Mouse (Mus musculus) ES-E14 (cell line): ENCODE results near the gene Ptprcap. TPM values are rescaled to one million over a fixed set of nuclear protein-coding genes. Genes with fewer than 3 reads are reported as not detected.

Experiments used
- DNase-seq: peaks from one replicate; pipeline ENCODE4 v3.0.0-alpha.2; 2013; ENCODE audit warnings: low read depth, low spot score
- H3K27ac ChIP-seq: 2 replicates; pipeline ENCODE4 v1.5.1; 2012; ENCODE audit warnings: low read depth, mild to moderate bottlenecking, low read length, moderate library complexity, mixed read lengths; ENCODE audit not compliant: poor library complexity, insufficient read depth, severe bottlenecking
- H3K36me3 ChIP-seq: 2 replicates; pipeline ENCODE4 v1.6.1; 2012; ENCODE audit warnings: mild to moderate bottlenecking, low read length, moderate library complexity, mixed read lengths; ENCODE audit not compliant: control insufficient read depth, poor library complexity, insufficient read depth, severe bottlenecking
- H3K4me1 ChIP-seq, 2 experiments: fragments of 150-350 bp in 1 of 2; sonication (generic) in 1 of 2; 2 replicates each; pipeline ENCODE4 v1.6.1; 2012; ENCODE audit warnings: low read length in 2 of 2, mild to moderate bottlenecking in 1 of 2, mixed read lengths in 1 of 2; ENCODE audit not compliant: control insufficient read depth in 2 of 2, insufficient read depth in 2 of 2, poor library complexity in 1 of 2
- H3K4me3 ChIP-seq, 2 experiments: fragments of 150-350 bp in 1 of 2; sonication (generic) in 1 of 2; 2 replicates each; pipeline ENCODE4 v1.5.1; 2012; ENCODE audit warnings: low read length in 2 of 2, low read depth in 1 of 2, mild to moderate bottlenecking in 1 of 2, mixed read lengths in 1 of 2; ENCODE audit not compliant: insufficient read depth in 1 of 2, poor library complexity in 1 of 2, severe bottlenecking in 1 of 2
- H3K9ac ChIP-seq: 2 replicates; pipeline ENCODE4 v1.6.1; 2012; ENCODE audit warnings: low read depth, mild to moderate bottlenecking, low read length, mixed read lengths; ENCODE audit not compliant: poor library complexity, insufficient read depth, severe bottlenecking
- H3K9me3 ChIP-seq: fragments of 150-350 bp; sonication (generic); 2 replicates; pipeline ENCODE4 v1.6.1; 2012; ENCODE audit warnings: low read depth, mild to moderate bottlenecking, low read length; ENCODE audit not compliant: control insufficient read depth, insufficient read depth
- CHD2 ChIP-seq: IDR thresholded peaks from 2 replicates; pipeline ENCODE4 v1.6.1; 2014; ENCODE audit warnings: mild to moderate bottlenecking, low read depth, low read length, inconsistent platforms
- HCFC1 ChIP-seq: IDR thresholded peaks from 2 replicates; pipeline ENCODE4 v1.6.1; 2012; ENCODE audit warnings: low read length, inconsistent platforms, borderline replicate concordance; ENCODE audit not compliant: insufficient read depth
- MAFK ChIP-seq: IDR thresholded peaks from 2 replicates; pipeline ENCODE4 v1.6.1; 2014; ENCODE audit warnings: mild to moderate bottlenecking, low read depth, low read length, inconsistent platforms; ENCODE audit not compliant: insufficient read depth
- ZC3H11A ChIP-seq: IDR thresholded peaks from 2 replicates; pipeline ENCODE4 v1.6.1; 2012; ENCODE audit warnings: low read depth, mild to moderate bottlenecking, inconsistent platforms, low read length, borderline replicate concordance
- ZNF384 ChIP-seq: IDR thresholded peaks from 2 replicates; pipeline ENCODE4 v1.6.1; 2012; ENCODE audit warnings: low read depth, low read length, inconsistent platforms
- in situ Hi-C, 2 experiments: fragments of 600-800 bp; cut with MboI; formaldehyde crosslinking; loops; one replicate each; pipeline ENCODE4 v1.15.1; 2025; ENCODE audit warnings: low sequenced_read_pairs in 2 of 2, inconsistent platforms in 1 of 2; ENCODE audit not compliant: unreplicated experiment in 2 of 2
- total RNA-seq: library from RNA; depleted of rRNA; stranded (reverse); fragments of 300-350 nt; gene quantifications from 2 replicates; pipeline ENCODE4 v1.2.3, GENCODE M21; 2012

The Ptprcap gene
- total RNA-seq, 1 experiment: 9.5 TPM

DNA sequence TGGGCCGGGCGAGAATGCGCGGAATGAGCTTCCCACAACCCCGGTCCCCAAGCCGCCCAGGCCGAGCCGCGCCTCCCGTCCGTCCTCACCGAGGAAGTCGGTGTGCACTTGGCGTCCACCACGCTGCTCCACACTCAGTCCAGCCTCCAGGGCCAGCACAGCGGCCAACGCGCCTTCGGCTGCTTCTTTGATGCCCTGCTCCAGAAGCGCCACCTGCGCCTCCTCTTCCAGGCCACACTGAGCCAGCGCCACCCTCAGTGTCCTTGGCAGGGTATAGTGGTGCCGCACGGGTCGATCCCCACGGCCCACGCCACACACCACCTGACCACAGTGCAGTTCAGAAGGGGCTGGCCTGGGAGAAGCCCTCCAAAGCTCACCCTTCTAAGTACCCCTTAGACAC lies 16.4 kb downstream of the Ptprcap start:
- Histone ChIP-seq H3K9ac (peak overlapping the region; percentile 72), H3K27ac (no peak overlapping the region), H3K4me3 (peak overlapping the region; percentile 63 to 88), H3K36me3 (no peaks in the 10 kb centered on the region), H3K4me1 (peaks cover 0 to 24% of the 10 kb centered on the region in 2 experiments; a peak in 1 of 4 replicates), H3K9me3 (no peaks in the 10 kb centered on the region)
- TF ChIP-seq HCFC1: no peak
- TF ChIP-seq MAFK: no peak
- TF ChIP-seq ZC3H11A: no peak
- TF ChIP-seq ZNF384: no peak
- in situ Hi-C loops: no loop called here
- no peak for DNase-seq

GRCm38 (mm10) chr19:4170723-4171392 lies 17.5 kb downstream of the Ptprcap start:
- no peak overlapping the region for H3K27ac ChIP-seq
- H3K4me3 ChIP-seq: no peak overlapping the region
- DNase-seq: no peak
- in situ Hi-C loops: no loop called here
- no peak overlapping the region for H3K9ac ChIP-seq
- H3K9me3 ChIP-seq: no peaks in the 10 kb centered on the region
- no peaks in the 10 kb centered on the region for H3K36me3 ChIP-seq
- no peak for TF ChIP-seq HCFC1
- no peak for TF ChIP-seq ZC3H11A
- no peak for TF ChIP-seq MAFK
- TF ChIP-seq ZNF384: no peak
- TF ChIP-seq CHD2: no peak
- peaks cover 0 to 30% of the 10 kb centered on the region in 2 experiments; a peak in 2 of 4 replicates for H3K4me1 ChIP-seq

DNA sequence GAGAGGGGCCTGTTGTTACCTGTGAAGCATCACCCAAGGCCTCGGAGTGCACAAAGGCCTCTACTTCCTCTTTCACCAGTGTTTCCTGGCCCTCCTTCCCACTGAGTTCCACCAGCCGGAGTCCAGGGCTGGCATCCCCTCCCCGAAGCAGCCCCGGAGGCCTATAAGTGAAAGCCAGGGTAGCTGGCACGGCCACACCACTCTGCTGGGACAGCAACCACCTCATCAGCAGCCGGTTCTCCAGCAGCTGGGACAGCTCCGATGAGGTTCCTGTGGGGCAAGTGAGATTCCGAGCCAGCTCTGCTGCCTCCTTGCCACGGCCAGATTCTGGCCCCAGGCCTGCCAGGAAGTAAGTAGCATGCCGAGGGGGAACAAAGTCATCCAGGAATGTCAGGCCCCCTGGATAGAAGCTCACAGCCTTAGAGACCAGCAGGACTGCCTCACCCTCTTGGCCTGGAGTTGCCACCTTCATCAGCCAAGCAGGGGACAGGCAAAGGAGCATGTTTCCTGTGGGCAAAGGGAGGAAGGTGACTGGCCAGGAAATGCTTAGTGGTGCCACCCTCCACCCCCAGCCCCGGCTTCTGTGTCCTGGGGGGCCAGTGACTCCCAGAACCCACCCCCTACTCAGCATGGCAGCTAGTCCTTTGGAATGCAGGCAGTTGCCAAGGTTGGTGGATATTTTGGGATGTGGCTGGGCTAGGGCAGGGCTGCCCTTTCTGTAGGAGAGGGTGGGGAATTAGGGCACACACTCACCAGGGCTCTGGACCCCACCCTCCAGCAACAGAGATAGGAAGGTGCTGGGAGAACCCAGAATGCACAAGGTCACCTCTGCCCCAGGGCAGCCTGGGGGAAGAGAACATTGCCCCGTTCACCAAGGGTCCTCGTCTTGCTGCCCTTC lies 18.2 kb downstream of the Ptprcap start:
- in situ Hi-C loops: no loop called here
- no peak overlapping the region for H3K27ac ChIP-seq
- DNase-seq: no peak

GRCm38 (mm10) chr19:4172925-4173324 lies 19.5 kb downstream of the Ptprcap start:
- Histone ChIP-seq H3K4me1 (peaks cover 0 to 30% of the 10 kb centered on the region in 2 experiments; a peak in 2 of 4 replicates), H3K4me3 (no peak overlapping the region), H3K36me3 (no peaks in the 10 kb centered on the region), H3K9me3 (no peaks in the 10 kb centered on the region), H3K9ac (peak overlapping the region; percentile 52), H3K27ac (no peak overlapping the region)
- no peak for TF ChIP-seq ZNF384
- no peak for TF ChIP-seq HCFC1
- no peak for TF ChIP-seq ZC3H11A
- no peak for TF ChIP-seq MAFK
- no peak for TF ChIP-seq CHD2
- DNase-seq: no peak
- in situ Hi-C loops: no loop called here

More for the DNA sequence above, 18.2 kb downstream of the Ptprcap start:
- Histone ChIP-seq H3K4me1 (peaks cover 0 to 30% of the 10 kb centered on the region in 2 experiments; a peak in 2 of 4 replicates), H3K9me3 (no peaks in the 10 kb centered on the region), H3K9ac (no peak overlapping the region), H3K4me3 (no peak overlapping the region), H3K36me3 (no peaks in the 10 kb centered on the region)
- TF ChIP-seq ZC3H11A (no peak), CHD2 (no peak), MAFK (no peak)
